Mouse (Mus musculus) cortical plate, adult 2 months (tissue): ENCODE results near the gene Osbpl5.

Source experiments
- CTCF ChIP-seq: fragments of 200-500 bp; IDR thresholded peaks from 2 replicates; pipeline ENCODE4 v1.5.1; 2011; ENCODE audit warnings: mild to moderate bottlenecking, control low read depth, low read length; ENCODE audit not compliant: insufficient read depth; ENCODE audit errors: extremely low read depth
- POLR2A ChIP-seq: fragments of 200-500 bp; IDR thresholded peaks from 2 replicates; pipeline ENCODE4 v1.6.1; 2011; ENCODE audit warnings: mild to moderate bottlenecking, low read length, control low read depth; ENCODE audit not compliant: insufficient read depth; ENCODE audit errors: extremely low read depth

DNA sequence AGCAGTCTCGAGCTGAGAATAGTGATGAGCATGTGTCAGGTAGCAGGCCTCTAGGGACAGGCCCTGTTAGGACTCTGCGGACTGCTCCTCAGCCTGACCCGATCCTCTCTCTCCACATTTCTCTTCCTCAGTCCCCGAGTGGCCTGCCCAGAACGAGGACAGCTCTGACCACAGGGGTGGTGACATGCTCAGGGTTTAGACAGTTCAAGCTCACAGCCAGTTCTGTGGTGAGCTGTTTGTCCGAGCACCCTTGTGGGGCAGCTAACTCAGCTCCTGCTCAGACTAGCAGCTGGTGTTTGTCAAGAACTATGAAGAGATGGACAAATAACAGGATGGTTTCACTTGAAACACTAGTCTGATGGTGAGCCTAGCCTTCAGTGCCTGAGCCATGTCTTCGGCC is 45.4 kb downstream of the Osbpl5 start:
- TF ChIP-seq POLR2A = no peak
- no peak for TF ChIP-seq CTCF
